In the genomic region with DNA sequence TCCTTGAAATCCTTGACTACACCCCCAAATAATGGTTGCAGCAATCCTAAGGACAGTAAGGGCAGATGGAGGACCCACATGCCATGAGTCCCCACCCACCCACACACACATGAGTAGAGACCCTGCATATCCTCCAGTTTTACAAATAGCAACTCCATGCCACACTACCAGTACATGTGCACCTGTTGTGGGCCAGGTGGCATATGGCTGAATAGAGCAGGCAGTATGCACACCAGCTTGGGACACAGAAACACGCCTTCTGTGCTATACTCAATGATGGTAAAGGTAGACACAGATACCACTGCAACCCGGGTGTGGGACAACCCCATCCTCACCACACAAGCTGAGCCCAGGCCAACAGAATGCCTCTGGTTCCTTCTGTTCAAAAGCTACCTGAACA, we compare ENCODE assay signal across 26 mouse cellular contexts. TPM values are rescaled to one million over a fixed set of nuclear protein-coding genes. Genes with fewer than 3 reads are reported as not detected.
DNase-seq lines count a peak whose midpoint lies in the region; ATAC-seq and TF ChIP-seq lines count a peak whose summit lies in the region.
"Had no signal": no experiment of that assay in that cellular context is flagged by ENCODE, and none has a peak within 500 bp of the region (broad histone marks: within the 10 kb centered on the region; RNA-seq: fewer than 3 reads in every experiment).

No protein-coding gene starts in this region.

- intact Hi-C loops in left cerebral cortex, postnatal 14 days (cut with DNase I), result no loop called here

- H3K4me2 ChIP-seq in forebrain, postnatal 0 days (ENCODE audit: low read depth), result no peak overlapping the region
- H3K4me2 ChIP-seq in forebrain, embryonic 12.5 days, result no peak overlapping the region
- H3K4me2 ChIP-seq: limb, embryonic 13.5 days; midbrain, embryonic 13.5 days; neural tube, embryonic 13.5 days had no signal

- no peaks in the 10 kb centered on the region for H3K27me3 ChIP-seq in forebrain, postnatal 0 days (ENCODE audit: insufficient read depth, low read length)
- H3K27me3 ChIP-seq in forebrain, embryonic 12.5 days, result no peaks in the 10 kb centered on the region
- H3K27me3 ChIP-seq: limb, embryonic 13.5 days; midbrain, embryonic 13.5 days; neural tube, embryonic 13.5 days had no signal

- no peaks in the 10 kb centered on the region for H3K36me3 ChIP-seq in forebrain, postnatal 0 days (ENCODE audit: insufficient read depth)
- no peaks in the 10 kb centered on the region for H3K36me3 ChIP-seq in forebrain, embryonic 12.5 days (replicated peaks)
- H3K36me3 ChIP-seq: heart, embryonic 10.5 days; limb, embryonic 13.5 days; midbrain, embryonic 13.5 days; neural tube, embryonic 13.5 days had no signal

- H3K4me1 ChIP-seq in forebrain, postnatal 0 days (ENCODE audit: insufficient read depth), result 0 out of 2 replicates have a peak, but pooled peaks cover 3% of the 10 kb centered on the region
- H3K4me1 ChIP-seq in forebrain, embryonic 12.5 days, result peaks cover 6% of the 10 kb centered on the region

- TF ChIP-seq CTCF in forebrain, postnatal 0 days (IDR thresholded peaks at IDR 0.05; ENCODE audit: low read depth), result no peak

- no peak overlapping the region for H3K9ac ChIP-seq in forebrain, postnatal 0 days
- no peak overlapping the region for H3K9ac ChIP-seq in forebrain, embryonic 12.5 days
- H3K9ac ChIP-seq: limb, embryonic 13.5 days; liver, embryonic 14.5 days; midbrain, embryonic 13.5 days; neural tube, embryonic 13.5 days had no signal

- WGBS in forebrain, postnatal 0 days, result 83% methylated on average over 2 of the region's 2 CpGs
- WGBS in forebrain, embryonic 12.5 days, result 93% methylated on average over 2 of the region's 2 CpGs

- H3K27ac ChIP-seq in forebrain, postnatal 0 days (ENCODE audit: low read depth, low read length), result no peak overlapping the region
- H3K27ac ChIP-seq in forebrain, embryonic 12.5 days, result no peak overlapping the region
- H3K27ac ChIP-seq: liver, embryonic 14.5 days; midbrain, embryonic 13.5 days; neural tube, embryonic 13.5 days; stomach, postnatal 0 days had no signal

- peak; percentile 21 for DNase-seq in forebrain, postnatal 0 days
- DNase-seq in layer of hippocampus, adult 11-12 months (ENCODE audit: low spot score), result peak; percentile 77
- peak; percentile 46 to 47 for DNase-seq in layer of hippocampus, postnatal 25 days (ENCODE audit: extremely low spot score in 1 of 2, low spot score in 1 of 2)
- peak; percentile 38 for DNase-seq in thymus, postnatal 25 days
- no peak for DNase-seq in spleen, postnatal 4 days (ENCODE audit: low spot score in 2 of 2)
- DNase-seq in kidney, postnatal 10 days, result no peak
- DNase-seq in left cerebral cortex, postnatal 14 days (ENCODE audit: low spot score in 2 of 2), result no peak
- DNase-seq: adrenal gland, postnatal 14 days; cerebellum, adult 11 months; cerebellum, postnatal 10 days; kidney, adult 18-20 months; kidney, postnatal 25 days; lung, postnatal 10 days had no signal

- no peak overlapping the region for H3K4me3 ChIP-seq in forebrain, postnatal 0 days (ENCODE audit: low read depth, low read length)
- no peak overlapping the region for H3K4me3 ChIP-seq in forebrain, embryonic 12.5 days (replicated peaks)
- H3K4me3 ChIP-seq: heart, embryonic 10.5 days; limb, embryonic 13.5 days; midbrain, embryonic 13.5 days; neural tube, embryonic 13.5 days had no signal

- H3K9me3 ChIP-seq in forebrain, postnatal 0 days (ENCODE audit: low read length), result no peaks in the 10 kb centered on the region
- H3K9me3 ChIP-seq in forebrain, embryonic 12.5 days, result no peaks in the 10 kb centered on the region
- H3K9me3 ChIP-seq: heart, embryonic 10.5 days; limb, embryonic 13.5 days; midbrain, embryonic 13.5 days; neural tube, embryonic 13.5 days had no signal

- ATAC-seq in forebrain, postnatal 0 days, result no peak
- no peak for ATAC-seq in forebrain, embryonic 12.5 days (ENCODE audit: low FRiP score)
- ATAC-seq: CD4-positive, CD25-positive, alpha-beta regulatory T cell, adult 4 months; forebrain, embryonic 16.5 days; midbrain, embryonic 13.5 days; Patski had no signal

RNA-seq across cellular contexts. Expression of a gene that starts 1.0 kb away (rescaled TPM):
- total RNA-seq in forebrain, postnatal 0 days (2014; rRNA removed), result 0.05 and 0.15 TPM in 2 replicates
- 0.09 and 0.15 TPM in 2 replicates for polyA plus RNA-seq in forebrain, postnatal 0 days (2015; fragmentation: Nextera tagmentation; extraction: Ambion mirVana)
- not detected in 2 replicates for polyA plus RNA-seq in forebrain, embryonic 12.5 days (2016; fragmentation: Nextera tagmentation; extraction: Ambion mirVana)
- total RNA-seq in layer of hippocampus, postnatal 25 days (2021), result under 1 TPM; 0.54 TPM
- total RNA-seq in left cerebral cortex, postnatal 14 days (2021), result 1 to 10 TPM; 1.3 to 1.8 TPM
- total RNA-seq: ES-E14; gastrocnemius, adult 18-20 months; megakaryocyte progenitor cell, adult 5-6 weeks had no signal
- polyA plus RNA-seq: CD4-positive, CD25-positive, alpha-beta regulatory T cell, adult 4 months; forebrain, embryonic 16.5 days; liver, embryonic 14.5 days; Patski had no signal

RNA-seq across cellular contexts. Expression of a gene that starts 23.8 kb away (rescaled TPM):
- 7.5 and 7.8 TPM in 2 replicates for total RNA-seq in forebrain, postnatal 0 days (2014; rRNA removed)
- polyA plus RNA-seq in forebrain, postnatal 0 days (2015; fragmentation: Nextera tagmentation; extraction: Ambion mirVana), result 23.9 and 26.2 TPM in 2 replicates
- 0.27 and 0.32 TPM in 2 replicates for polyA plus RNA-seq in forebrain, embryonic 12.5 days (2016; fragmentation: Nextera tagmentation; extraction: Ambion mirVana)
- 100 to 1,000 TPM; 119 to 162 TPM for total RNA-seq in layer of hippocampus, postnatal 25 days (2021)
- total RNA-seq in left cerebral cortex, postnatal 14 days (2021), result 100 to 1,000 TPM; 142 to 143 TPM
- total RNA-seq: ES-E14; gastrocnemius, adult 18-20 months; megakaryocyte progenitor cell, adult 5-6 weeks had no signal
- polyA plus RNA-seq: CD4-positive, CD25-positive, alpha-beta regulatory T cell, adult 4 months; Patski had no signal

Comparison
In these comparisons a context has a peak if more than half of its experiments do, and no peak if none do; other contexts are left out.
1. DNase-seq: peak in forebrain, postnatal 0 days (single experiment), layer of hippocampus, adult 11-12 months (single experiment), layer of hippocampus, postnatal 25 days (2 of 2) and thymus, postnatal 25 days (single experiment); none in spleen, postnatal 4 days (0 of 2), kidney, postnatal 10 days (single experiment) and left cerebral cortex, postnatal 14 days (0 of 2).
2. RNA of a gene that starts 23.8 kb away (total RNA-seq): 119 to 162 TPM in layer of hippocampus, postnatal 25 days and 142 to 143 TPM in left cerebral cortex, postnatal 14 days; 7.5 to 7.8 TPM in forebrain, postnatal 0 days; every median in the first group is over 10 times any median in the second.